Mouse (Mus musculus) left cerebral cortex, adult 8-10 months (tissue): ENCODE data around the gene Tmem40. TPM values are rescaled to one million over a fixed set of nuclear protein-coding genes. Genes with fewer than 3 reads are reported as not detected.
A peak's percentile ranks its signal among the peaks of the same experiment; 100 is the strongest.

Experiments
- DNase-seq, 2 experiments: peaks; one replicate each; pipeline ENCODE4 v3.0.0; 2022; ENCODE audit warnings: low spot score in 2 of 2
- total RNA-seq, 4 experiments: library from RNA; stranded (reverse); gene quantifications; 2 replicates each; pipeline ENCODE4 v1.2.4; 2022

Gene Tmem40
- total RNA-seq, 4 experiments from 2014 or later, result 0.57 to 1.8 (median 1.6) TPM

GRCm38 (mm10) chr6:115770059-115770670 is 8.0 kb upstream of the Tmem40 start:
- DNase-seq, result no peak

GRCm38 (mm10) chr6:115768207-115768606 is 6.0 kb upstream of the Tmem40 start:
- DNase-seq, result no peak

- DNase-seq, result no peak
These were observed 5.1 kb upstream of the Tmem40 start for GRCm38 (mm10) chr6:115767357-115767756.

GRCm38 (mm10) chr6:115764179-115764578 is 2.0 kb upstream of the Tmem40 start:
- DNase-seq, result no peak

GRCm38 (mm10) chr6:115760982-115761381 is 1.2 kb downstream of the Tmem40 start:
- no peak for DNase-seq

GRCm38 (mm10) chr6:115760137-115760536 is 2.1 kb downstream of the Tmem40 start:
- DNase-seq, result no peak

- DNase-seq, result no peak
These were observed 2.7 kb downstream of the Tmem40 start for GRCm38 (mm10) chr6:115759461-115759860.

- no peak for DNase-seq
These were observed 3.2 kb downstream of the Tmem40 start for GRCm38 (mm10) chr6:115758981-115759435.

- no peak for DNase-seq
These were observed 6.7 kb downstream of the Tmem40 start for GRCm38 (mm10) chr6:115755536-115755935.

GRCm38 (mm10) chr6:115746326-115746725 is 15.9 kb downstream of the Tmem40 start:
- no peak for DNase-seq

- no peak for DNase-seq
These were observed 18.6 kb downstream of the Tmem40 start for GRCm38 (mm10) chr6:115743569-115743968.

- DNase-seq, result no peak
These were observed 23.2 kb downstream of the Tmem40 start for GRCm38 (mm10) chr6:115739056-115739455.

- DNase-seq, result no peak
These were observed 27.3 kb downstream of the Tmem40 start for GRCm38 (mm10) chr6:115734909-115735308.

GRCm38 (mm10) chr6:115732341-115732928 is 29.8 kb downstream of the Tmem40 start:
- DNase-seq, result no peak

GRCm38 (mm10) chr6:115730560-115731342 is 31.5 kb downstream of the Tmem40 start:
- DNase-seq, result no peak

GRCm38 (mm10) chr6:115727570-115727969 is 34.6 kb downstream of the Tmem40 start:
- DNase-seq, result no peak

GRCm38 (mm10) chr6:115727108-115727507 is 35.1 kb downstream of the Tmem40 start:
- peak in 1 of 2 experiments; percentile 19 for DNase-seq

GRCm38 (mm10) chr6:115722246-115722645 is 40.0 kb downstream of the Tmem40 start:
- no peak for DNase-seq

- no peak for DNase-seq
These were observed 44.3 kb downstream of the Tmem40 start for GRCm38 (mm10) chr6:115717715-115718558.

GRCm38 (mm10) chr6:115717101-115717652 is 45.0 kb downstream of the Tmem40 start:
- DNase-seq, result no peak

GRCm38 (mm10) chr6:115711261-115711660 is 50.9 kb downstream of the Tmem40 start:
- no peak for DNase-seq
